Mouse (Mus musculus) 416B (cell line): ENCODE results near the gene Aifm3.
"Not testable (repeated sequence)": the region's sequence is repeated elsewhere in the genome, so short reads cannot be mapped to it uniquely, and the experiment has no call there.

Experiments used
- DNase-seq: peaks from one replicate; pipeline ENCODE4 v3.0.0; 2011; ENCODE audit warnings: low read depth

Gene Aifm3

DNA sequence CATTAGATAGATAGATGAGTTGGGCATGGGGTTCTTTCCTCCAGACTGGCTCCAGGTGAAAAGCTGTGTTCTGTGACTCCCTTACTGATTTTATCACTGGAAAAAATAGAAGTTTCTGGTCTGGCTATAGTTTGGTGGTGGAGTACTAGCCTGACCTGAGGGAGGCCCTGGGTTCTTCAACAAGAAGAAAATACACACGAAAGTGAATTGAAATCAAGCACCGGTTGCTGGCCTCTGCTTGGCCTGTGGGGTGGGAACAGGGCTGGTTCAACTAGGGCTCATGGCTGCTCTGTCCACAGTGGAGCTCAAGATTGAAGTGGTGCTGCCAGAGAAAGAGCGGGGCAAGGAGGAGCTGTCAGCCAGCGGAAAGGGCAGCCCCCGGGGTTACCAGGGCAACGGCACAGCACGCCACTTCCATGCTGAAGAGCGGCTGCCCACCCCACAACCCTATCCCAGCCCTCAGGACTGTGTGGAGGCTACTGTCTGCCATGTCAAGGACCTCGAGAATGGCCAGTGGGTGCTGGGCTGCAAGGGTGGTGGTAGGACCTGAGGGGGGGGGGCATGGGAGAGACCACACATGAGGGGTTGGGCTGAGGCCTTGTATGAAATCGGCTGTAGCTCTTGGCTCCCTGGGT is 10.0 kb downstream of the Aifm3 start:
- no peak for DNase-seq

DNA sequence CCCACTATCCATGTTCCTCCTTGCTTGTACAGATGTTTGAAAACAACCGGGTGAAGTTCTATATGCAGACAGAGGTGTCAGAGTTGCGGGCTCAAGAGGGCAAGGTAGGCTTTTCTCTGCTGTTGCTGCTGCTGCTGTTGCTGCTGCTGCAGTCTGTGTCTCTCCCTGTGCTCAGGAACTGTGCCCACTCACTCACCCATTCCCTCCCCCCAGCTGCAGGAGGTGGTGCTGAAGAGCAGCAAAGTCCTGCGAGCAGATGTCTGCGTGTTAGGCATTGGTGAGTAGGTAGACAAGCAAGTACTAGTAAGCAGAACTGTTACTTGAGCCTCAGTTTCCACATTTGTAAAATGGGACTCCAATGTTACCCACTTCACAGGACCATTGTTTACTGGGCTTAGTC is 13.3 kb downstream of the Aifm3 start:
- DNase-seq: no peak

DNA sequence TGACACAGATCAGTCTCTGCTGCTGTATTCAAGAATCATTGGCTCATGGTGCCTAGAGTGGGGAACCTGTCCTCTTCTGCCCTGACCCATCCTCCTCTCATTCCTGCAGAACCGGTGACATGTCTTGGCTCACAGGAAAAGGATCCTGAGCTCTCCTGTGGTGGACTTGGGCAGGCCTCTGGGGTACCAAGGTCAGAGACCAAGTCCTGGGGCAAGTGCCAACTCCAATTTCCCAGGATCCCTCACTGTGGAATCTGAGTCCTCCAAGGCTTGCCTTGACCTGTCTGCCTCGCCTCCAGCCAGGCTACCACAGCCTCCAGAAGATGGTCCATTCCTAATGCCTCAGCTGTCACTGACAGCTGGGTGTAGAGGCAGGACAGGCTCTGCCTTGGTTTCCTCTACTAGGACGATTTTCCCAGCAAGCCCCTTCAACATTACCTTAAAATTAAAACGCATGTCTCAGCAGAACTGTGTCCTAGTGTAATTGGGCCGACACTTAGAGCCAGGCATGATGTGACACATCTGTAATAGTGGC is 17.7 kb downstream of the Aifm3 start:
- no peak for DNase-seq

DNA sequence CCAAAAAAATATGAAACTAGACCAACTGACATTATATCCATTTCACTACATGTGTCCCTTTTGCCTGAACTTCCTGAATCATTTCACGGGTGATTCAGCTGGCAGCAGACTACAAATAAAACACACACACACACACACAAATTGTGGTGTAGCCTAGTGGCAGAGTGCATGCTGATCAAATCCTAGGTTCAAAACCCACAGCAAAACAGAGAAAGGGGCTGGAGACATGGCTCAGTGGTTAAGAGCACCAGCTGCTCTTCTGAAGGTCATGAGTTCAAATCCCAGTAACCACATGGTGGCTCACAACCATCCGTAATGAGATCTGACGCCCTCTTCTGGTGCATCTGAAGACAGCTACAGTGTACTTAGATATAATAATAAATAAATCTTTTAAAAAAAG is 18.6 kb downstream of the Aifm3 start:
- not testable (repeated sequence) for DNase-seq

DNA sequence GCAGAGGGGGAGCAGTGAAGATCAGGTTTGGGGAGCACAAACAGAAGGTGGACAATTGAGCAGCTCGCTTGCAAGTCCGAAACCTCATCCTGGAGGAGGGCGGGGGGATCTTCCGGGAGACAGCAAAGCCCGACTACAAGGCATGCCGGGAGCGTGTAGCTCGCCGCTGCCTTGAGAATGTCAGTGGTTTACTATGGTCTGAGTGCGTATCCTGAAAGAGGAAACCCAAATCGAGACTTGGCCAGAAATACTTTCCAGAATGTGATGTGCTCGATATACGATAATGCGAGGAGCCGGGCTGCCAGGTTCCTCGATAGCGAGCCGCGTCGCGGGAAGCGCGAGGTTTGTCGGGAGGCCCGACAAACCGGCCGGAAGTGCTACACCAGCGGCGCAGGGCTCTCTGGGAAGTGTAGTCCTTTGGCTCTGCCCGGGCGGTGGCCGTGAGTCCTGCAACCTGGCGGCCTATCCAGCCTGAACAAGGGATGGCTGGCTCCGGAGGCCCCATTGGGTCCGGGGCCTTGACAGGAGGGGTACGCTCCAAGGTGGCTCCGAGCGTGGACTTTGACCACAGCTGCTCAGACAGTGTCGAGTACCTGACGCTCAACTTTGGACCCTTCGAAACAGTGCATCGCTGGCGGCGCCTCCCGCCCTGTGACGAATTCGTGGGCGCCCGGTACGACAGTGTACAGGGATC is 19.3 kb downstream of the Aifm3 start, which contains the start of gene Lztr1:
Gene Lztr1 (plus strand): TSS at position 143 of the 694 bp plus-strand sequence.
- DNase-seq: peak; percentile 95

DNA sequence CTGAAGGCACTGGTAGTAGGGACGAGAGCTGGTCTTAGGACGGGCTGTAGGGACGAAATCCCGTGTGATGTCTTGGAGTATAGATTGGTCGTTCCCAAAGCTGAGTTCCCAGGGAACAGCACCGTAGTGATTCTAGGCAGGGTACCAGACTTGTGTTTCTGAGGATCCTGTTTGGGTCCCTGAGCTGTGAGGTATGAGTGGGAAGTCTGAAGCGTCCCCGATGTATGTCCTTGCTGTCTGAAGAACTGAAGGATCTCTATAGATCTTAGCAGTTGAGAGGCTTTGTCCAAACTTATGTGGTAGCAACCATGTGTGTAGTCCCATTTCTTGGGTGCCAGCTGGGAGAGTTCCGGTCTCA is 19.8 kb downstream of the Aifm3 start:
- no peak for DNase-seq

DNA sequence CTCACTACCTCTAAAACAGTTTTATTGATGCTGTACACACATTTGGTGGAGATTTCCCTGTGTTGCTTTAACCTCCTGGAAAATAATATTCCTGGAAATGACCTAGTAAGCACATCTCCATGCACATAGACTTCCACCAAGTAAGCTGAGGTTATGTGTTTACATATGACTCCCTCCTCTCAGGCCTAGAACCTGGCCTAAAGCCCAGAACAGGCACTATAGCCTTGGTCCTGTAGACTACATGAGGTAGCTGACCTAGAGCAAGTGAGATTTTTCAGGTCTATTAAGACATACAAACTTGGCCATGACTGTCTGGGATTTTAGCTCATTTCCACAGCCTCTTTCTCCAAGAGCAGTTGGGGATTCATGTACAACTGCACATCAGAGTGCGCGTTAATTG is 20.7 kb downstream of the Aifm3 start:
- no peak for DNase-seq

DNA sequence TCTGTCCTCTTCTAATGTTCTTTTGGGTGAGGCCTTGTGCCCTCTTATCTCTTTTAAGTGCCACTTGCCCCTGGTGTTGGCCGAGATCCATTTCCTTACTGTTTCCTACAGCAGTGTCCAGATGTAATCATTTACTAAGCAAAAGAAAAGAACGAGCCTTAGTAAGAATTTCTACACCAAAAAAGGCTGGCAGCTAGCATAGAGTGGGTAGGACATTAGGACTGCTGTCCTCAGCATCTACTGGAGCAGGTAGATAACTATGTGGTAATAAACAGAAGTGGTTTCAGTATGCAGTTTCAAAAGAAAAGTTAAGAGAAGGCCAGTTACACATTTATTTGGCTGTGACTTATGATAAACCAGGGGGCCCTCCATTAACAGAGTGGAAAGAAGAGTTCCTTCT is 21.3 kb downstream of the Aifm3 start:
- DNase-seq: no peak

DNA sequence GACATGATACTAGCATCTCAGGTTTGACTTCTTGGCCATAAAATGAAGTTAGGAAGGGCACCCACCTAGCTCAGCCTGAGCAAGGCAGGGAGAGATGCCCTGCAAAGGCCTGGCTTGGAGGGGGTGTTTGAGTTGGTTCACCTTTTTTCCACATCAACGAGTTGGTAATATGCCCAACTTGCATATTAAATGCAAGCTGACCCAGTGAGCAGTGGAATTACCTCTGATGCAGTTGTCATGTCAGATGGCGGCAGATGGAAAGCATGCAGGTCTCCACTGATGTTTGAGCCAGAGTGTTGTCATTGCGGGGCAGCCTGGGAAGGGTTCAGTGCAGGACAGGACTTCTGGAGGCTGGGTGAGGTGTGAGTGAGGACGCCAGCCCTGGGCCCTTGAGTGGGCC is 22.0 kb downstream of the Aifm3 start:
- no peak for DNase-seq

DNA sequence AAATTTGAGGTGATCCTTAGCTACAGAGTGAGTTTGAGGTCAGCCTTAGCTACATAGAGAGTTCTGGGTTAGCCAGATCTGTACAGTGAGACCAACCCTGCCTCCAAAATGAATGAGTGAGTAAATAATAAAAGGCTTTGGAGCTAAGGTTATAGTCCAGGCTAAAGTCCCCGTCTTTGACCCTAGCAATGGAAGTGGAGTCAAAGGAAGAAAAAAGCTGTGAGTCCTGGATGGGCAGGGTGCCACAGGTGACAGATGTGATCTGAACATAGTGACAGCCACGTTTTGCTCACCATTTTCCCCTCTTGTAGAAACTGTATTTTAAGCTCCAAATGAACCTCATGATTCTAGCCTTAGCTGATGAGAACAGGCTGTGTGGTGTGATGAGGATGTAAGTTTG is 29.5 kb downstream of the Aifm3 start:
- no peak for DNase-seq

DNA sequence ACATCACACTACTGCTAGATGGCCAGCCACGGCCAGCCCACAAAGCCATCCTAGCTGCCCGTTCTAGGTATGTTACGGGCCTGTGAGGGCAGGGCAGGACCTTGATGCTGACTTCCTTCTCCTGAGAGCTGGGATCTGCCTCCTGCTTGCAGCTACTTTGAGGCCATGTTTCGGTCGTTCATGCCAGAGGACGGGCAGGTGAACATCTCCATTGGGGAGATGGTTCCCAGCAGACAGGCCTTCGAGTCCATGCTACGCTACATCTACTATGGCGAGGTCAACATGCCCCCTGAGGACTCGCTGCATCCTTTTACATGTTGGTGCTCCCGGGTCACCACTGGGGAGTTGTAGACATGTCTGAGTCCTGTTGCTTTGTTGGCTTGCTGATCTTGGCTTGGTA is 34.7 kb downstream of the Aifm3 start:
- no peak for DNase-seq

DNA sequence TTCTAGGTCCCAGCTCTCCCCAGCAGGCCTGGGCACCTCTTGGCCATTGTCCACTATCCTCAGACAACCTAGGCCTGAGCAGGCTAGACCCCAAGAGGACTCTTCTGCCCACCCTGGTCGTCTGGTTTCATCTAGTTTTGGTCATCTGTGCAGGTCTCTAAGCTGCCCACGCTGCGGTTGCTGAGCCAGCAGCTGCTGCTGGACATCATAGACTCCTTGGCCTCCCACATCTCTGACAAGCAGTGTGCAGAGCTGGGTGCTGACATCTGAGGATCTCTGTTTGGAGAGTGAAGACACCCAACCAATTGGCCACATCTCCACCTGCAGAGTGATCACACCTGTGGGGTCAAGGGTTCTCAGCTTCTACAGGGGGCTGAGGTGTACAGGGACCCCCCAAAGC is 36.1 kb downstream of the Aifm3 start:
- no peak for DNase-seq

DNA sequence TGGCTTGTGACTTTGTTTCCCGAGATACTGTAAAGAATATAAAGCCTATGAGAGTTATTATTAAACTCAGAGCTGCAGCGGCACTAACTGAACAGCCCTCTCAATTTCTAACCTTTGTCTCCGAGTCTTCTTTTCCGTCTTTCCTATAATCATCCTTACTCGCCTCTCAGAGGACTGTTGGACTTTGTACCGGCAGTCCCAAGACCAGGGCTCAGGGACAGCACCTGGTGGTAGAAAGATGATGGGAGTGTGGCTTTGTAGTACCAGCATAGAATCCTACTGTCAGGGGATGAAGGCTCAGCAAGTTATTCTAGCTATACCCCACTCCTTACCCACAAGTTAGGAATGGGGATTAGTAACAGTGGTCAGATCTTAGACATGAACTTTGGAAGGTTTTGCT is 36.8 kb downstream of the Aifm3 start:
- DNase-seq: no peak

DNA sequence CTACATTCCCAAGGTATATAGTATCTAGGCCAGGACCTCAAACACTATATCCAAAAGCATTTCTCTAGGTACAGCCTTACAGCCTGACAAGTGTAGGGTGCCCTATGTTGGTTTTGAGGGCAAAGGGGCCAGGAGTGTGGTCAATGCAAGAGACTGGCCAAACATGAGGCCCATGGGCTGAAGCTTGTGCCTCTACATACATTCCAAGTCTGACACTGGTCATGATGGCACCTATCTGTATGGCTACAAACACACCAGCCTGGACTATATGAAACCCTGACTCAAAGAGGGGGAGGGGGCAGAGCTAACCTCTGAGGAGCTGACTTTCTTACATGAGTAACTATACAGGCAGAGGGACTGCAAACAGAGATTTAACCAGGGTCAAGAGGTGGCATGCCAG is 38.2 kb downstream of the Aifm3 start:
- no peak for DNase-seq

DNA sequence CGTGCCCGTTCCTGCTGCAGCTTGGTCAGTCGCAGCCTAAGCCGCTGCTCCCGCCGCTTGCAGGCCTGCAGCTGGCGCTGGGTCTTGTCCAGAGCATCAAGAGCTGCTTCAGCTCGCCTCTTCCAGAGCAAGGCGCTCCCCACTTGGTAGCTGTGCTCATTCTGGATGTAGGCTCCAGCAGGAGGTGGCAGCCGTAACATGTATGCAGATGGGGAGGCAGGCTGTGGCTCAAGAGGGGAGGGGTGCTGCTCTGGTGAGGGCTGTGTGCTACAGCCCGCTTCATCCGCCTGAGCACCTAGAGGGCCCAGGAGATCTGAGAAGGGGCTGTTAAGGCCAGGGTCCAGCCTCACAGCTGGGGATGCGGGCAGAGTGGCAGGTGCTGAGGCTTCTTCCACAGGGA is 38.9 kb downstream of the Aifm3 start:
- DNase-seq: no peak

DNA sequence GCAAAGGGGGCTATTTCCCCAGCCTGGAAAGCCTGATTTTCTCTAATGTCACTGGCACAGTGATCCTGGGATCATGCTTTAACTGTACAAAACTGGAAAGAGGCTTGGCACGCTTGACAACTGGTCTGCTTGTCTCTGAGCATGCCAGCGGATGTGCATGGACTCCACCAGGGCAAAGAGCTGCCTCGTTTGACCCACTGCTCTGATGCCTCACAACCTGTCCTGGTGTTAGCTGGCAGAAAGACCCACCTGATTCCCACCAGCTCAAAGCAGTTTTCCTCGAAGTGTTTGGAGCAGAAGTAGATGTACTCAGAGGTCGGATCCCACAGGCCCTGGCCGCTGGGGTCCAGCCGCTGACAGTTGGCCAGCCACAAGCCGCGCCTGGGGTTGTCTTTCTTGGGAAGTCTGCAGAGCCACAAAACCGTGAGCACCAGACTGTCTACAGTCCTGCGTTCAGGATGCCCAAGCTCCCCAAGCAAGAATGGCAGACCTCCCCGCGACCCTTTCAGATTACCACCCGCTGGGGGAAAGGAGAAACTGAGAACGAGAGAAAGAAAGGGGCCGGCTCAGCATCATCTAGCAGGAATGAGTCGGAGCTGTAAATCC is 40.7 kb downstream of the Aifm3 start:
- DNase-seq: no peak

DNA sequence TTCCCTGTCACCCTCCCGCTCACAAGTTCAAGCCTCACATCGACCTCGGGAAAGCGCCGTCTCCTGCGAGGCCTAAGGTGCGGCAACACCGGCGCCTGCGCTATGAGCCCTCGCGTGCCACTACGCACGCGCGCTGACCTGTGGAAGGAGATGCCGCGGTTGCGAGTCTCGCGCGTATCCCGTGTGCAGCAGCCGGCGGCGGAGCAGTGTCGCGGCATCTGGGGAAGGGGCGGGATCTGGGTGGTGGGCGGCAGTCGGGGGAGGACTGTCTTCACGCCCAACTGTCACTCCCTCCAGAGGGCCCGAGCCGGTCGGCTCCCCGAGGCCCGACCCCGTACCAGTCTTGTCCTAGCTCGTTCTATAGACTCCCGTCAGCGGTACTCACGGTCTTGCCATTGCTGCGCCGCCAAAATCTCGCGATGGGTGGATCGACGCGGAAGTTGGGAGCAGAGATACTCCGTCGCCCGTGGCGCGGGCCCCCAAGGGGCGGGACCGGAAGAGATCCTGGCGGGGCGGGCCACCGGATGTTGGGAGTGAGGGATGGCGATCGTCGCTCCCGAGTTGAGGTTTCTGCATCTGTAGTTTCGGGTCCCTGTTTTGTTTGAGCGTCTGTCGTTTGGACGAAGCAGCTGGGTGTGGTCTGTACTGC is 41.4 kb downstream of the Aifm3 start, which contains the start of gene Thap7:
Gene Thap7 (minus strand): TSS at position 497 of the 649 bp plus-strand sequence.
- DNase-seq: peak; percentile 97

DNA sequence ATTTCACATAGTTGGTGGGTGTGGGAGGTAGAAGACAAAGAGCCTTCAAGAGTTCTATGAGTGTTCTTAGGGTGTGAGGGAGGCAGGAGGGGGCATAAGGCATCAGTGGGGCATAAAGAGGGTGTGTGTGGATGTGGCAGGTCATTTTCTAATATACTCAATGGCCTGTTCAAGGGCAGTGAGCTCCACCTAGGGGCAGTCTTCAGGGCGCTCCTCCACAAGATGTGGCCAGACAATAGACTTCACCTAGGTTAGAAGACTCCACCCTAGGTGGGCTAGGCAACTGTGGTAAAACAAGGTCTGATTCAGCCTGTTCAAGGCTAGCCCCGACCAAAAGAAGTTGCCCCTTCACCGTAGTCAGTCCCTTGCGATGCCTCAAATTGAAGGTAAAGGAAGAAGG is 42.9 kb downstream of the Aifm3 start:
- DNase-seq: peak; percentile 78

DNA sequence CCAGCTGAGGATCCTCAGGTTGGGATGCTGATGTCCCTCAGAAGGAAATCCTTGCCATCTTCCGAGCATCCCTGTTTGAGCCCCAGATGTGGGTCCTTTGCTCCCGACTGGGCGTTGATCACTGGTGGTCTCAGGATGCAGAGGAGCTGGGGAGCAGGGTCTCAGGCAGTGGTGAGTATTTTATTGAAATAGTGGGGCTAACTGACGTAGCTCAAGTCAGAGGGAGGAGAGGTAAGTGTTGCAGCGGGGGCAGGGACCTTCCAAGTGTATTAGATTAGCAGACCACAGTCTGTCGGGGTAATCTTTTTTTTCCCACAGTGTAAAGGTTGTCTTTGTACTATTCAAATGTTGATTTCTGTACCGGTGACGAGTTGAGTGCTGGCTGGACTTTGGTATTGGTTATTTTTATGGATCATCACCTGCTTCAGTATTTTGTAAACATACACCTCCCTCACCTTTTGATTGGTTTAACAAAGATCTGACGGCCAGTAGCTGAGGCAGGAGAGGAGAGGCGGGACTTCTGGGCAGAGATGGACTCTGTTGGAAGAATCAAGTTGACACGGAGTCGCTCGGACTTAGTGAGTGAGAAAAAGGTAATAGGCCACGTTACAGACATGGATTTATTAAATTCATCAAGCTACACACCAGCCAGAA is 43.4 kb downstream of the Aifm3 start:
- no peak for DNase-seq

DNA sequence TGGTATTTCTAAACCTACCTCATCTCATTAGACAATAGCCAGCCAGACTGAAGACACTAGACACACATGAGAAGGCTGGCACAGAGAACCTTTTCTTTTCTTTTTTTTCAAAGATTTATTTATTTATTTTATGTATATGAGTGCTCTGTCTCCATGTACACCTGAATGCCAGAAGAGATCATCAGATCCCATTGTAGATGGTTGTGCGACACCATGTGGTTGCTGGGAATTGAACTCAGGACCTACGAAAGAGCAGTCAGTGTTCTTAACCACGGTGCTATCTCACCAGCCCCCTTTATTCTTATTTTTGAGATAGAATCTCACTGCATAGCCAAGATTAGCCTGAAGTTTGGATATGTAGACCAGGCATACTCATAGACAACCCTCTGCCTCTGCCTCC is 47.2 kb downstream of the Aifm3 start:
- no peak for DNase-seq

DNA sequence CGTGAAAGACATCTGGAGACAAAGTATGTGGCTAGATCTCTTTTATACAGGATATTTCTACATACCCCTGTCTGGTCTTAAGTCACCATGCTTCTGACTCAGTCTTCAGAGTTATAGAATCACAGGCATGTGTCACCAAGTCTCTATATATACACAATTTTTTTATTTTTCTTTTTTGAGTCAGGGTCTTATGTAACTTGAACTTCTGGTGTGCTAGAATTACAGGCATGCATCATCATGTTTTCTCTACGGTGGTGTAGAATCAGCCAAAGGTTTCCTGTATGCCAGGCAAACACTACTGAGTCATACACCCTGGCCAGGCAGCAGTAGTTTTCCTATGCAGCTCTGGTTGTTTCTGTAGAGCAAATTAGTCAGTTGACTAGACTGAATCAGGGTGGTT is 53.2 kb downstream of the Aifm3 start:
- DNase-seq: peak; percentile 93

DNA sequence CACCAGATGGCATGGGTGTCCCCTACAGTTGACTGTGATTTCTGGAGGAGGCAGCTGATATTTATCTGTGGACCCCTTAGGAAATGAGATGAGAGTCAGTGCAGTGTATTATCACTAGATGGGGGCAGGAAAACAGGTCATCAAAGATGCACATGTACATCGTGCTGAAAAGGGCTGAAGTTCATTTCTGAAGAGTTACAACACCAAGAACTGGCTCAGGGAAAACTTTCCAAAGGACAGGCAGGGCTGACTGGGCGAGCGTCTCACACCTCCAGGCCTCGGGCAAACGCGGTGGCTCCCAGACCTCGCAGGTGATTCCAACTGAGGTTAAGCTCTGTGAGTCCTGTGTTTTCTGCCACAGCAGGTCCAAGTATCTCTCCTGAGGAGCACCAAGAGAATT is 63.4 kb downstream of the Aifm3 start:
- DNase-seq: no peak
